Mouse (Mus musculus): ENCODE measurements at regions not wholly inside any gene's neighbourhood (a gene's known extent, or its start where the extent isn't known, plus 50 kb on each side); places are given as distances from the start of the nearest gene placed in this dataset.

DNA sequence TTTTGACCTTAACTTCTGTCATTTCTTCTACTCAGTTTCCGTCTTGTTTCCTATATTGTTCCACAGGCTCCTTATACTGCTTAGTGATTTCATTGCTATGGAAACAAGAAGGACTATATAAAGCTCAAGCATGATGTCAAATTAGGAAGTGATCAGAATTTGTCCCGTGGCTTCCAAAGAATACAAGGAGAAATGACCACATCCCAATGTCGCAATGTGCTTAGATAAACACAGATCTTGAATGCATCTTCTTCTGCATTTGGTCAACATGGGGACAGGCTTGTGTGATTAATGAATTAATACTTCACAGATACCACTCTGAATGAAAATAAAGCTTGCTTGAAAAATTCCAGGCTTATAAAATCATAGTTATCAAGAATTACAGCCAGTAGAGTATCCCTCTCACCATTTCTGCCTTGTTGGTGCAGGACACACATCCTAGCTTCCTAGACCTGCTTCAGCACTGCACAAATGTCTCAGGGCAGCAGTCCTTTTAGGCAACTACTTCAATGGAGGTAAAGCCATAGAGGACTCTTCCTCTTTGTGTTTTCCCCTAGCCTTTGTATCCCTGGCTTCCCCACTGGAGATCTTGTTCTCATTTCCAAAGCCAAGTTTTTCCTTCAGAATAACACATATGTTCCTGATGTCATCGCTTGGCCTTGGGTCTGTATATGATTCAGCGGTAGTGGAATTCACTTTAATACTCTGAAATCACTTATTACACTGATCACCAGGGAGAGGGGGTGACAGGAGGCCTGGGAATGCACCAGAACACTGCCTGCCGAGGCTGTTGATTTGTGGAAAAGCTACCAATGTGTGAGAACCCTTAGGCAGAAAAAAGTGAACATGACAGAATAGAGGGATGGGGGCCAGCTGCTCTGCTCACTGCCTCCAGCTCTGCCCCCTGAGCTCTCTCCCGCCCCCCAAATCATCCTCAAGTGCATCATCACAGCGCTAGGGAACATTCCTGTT lies 97.9 kb upstream of the Ccn6 start:
- TF ChIP-seq CTCF (IDR thresholded peaks at IDR 0.05; ENCODE audit: low read depth) (no peak), EP300 (IDR thresholded peaks at IDR 0.05; ENCODE audit: low read depth) (no peak)
- Histone ChIP-seq H3K4me2 (ENCODE audit: low read depth, low read length) (no peak overlapping the region), H3K4me1 (ENCODE audit: control insufficient read depth, insufficient read depth) (peaks cover 20% of the 10 kb centered on the region), H3K9ac (replicated peaks; ENCODE audit: low read depth, low read length) (no peak overlapping the region), H3K4me3 (ENCODE audit: low read depth, low read length) (no peak overlapping the region), H3K36me3 (replicated peaks; ENCODE audit: control insufficient read depth, insufficient read depth, low read length) (no peaks in the 10 kb centered on the region), H3K27me3 (ENCODE audit: control insufficient read depth, insufficient read depth, low read length) (no peaks in the 10 kb centered on the region), H3K27ac (ENCODE audit: low read depth) (peak overlapping the region; percentile 59), H3K9me3 (replicated peaks; ENCODE audit: control insufficient read depth, low read length) (no peaks in the 10 kb centered on the region)
- peak; percentile 63 for DNase-seq (ENCODE audit: low spot score)
- ATAC-seq (ENCODE audit: insufficient read depth, low read depth) = peak; percentile 65; the same call in 1 of the 2 replicates
- 58% methylated on average over 8 of the region's 8 CpGs for WGBS

DNA sequence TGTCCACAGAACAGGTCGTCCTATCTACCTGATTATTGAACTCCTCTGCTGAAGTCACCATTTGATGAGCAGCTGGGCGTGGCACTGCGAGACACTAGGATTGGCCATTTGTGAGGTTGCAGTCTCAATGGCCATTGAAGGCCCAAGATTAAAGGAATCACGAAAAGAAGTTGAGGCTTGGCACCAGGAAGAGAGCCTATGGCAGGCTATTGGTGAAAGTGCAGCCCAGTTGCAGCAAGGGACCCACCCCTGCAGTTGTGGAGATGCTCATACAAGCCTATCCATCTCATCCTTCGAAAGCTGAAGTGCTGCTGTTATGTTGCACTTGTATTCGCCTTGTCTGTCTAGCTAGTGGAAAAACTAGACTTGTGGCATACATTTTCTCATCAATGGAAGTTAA lies 96.5 kb upstream of the Ccn6 start:
- WGBS = 88% methylated on average over 6 of the region's 6 CpGs
- no peak for ATAC-seq (ENCODE audit: insufficient read depth, low read depth)
- no peak overlapping the region for H3K9ac ChIP-seq (replicated peaks; ENCODE audit: low read depth, low read length)

DNA sequence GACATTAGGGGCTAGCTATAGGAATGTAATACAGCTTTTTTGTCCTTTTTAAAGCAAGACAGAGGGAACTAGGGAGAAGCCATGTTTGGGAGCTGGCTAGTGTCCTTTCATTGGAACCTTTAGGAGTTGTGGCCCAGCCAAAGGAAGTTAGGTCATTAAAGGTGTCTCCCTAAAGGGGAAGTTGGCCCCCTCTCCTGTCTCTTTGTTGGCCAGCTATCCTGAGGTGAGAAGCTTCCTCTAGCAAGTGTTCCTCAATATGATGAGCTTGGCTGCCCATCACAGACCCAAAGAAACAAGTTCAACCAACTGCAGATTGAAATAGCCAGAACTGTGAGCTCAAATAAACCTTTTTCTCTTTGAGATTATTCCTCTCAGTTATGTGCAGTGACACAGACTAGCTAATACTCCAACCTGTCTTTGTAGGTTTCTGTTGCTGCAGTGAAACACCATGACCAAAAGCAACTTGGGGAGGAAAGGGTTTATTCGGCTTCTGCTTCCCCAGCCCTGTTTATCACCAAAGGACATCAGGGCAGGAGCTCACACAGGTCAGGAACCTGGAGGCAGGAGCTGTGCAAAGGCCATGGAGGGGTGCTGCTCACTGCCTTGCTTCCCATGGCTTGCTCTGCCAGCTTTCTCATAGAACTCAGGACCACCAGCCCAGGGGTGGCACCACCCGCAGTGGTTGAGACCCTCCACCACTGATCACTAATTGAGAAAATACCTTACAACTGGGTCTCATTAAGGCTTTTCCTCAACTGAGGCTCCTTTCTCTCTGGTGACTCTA lies 94.0 kb upstream of the Ccn6 start:
- DNase-seq (ENCODE audit: low spot score) = no peak
- WGBS = 97% methylated on average over 2 of the region's 2 CpGs

More for the DNA sequence above, 96.5 kb upstream of the Ccn6 start:
- Histone ChIP-seq H3K4me1 (ENCODE audit: control insufficient read depth, insufficient read depth) (peaks cover 14% of the 10 kb centered on the region), H3K27me3 (ENCODE audit: control insufficient read depth, insufficient read depth, low read length) (no peaks in the 10 kb centered on the region), H3K9me3 (replicated peaks; ENCODE audit: control insufficient read depth, low read length) (no peaks in the 10 kb centered on the region), H3K4me2 (ENCODE audit: low read depth, low read length) (no peak overlapping the region), H3K4me3 (ENCODE audit: low read depth, low read length) (no peak overlapping the region), H3K36me3 (replicated peaks; ENCODE audit: control insufficient read depth, insufficient read depth, low read length) (no peaks in the 10 kb centered on the region), H3K27ac (ENCODE audit: low read depth) (no peak overlapping the region)
- no peak for DNase-seq (ENCODE audit: low spot score)
- TF ChIP-seq EP300 (IDR thresholded peaks at IDR 0.05; ENCODE audit: low read depth) = no peak
- no peak for TF ChIP-seq CTCF (IDR thresholded peaks at IDR 0.05; ENCODE audit: low read depth)

DNA sequence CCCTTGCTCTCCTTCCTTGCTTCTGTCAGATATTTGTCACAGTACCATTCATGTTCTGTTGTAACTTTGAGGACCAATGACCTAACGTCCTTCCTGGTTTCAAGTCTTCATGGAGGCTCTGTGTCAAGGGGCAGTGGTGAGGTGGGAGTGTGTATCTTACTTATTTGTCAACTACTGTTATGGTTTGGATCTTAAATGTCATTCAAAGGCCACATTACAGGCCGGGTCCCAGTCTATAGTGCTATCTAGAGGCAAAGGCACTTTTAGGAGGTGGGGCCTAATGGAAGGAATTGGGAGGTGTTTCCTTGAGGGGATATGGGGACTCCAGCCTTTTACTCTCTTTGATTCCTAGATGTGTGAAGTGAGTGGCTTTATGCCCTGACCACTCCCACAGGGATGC lies 91.0 kb upstream of the Ccn6 start:
- Histone ChIP-seq H3K9me3 (replicated peaks; ENCODE audit: control insufficient read depth, low read length) (no peaks in the 10 kb centered on the region), H3K4me1 (ENCODE audit: control insufficient read depth, insufficient read depth) (no peaks in the 10 kb centered on the region), H3K4me2 (ENCODE audit: low read depth, low read length) (no peak overlapping the region), H3K9ac (replicated peaks; ENCODE audit: low read depth, low read length) (no peak overlapping the region), H3K27ac (ENCODE audit: low read depth) (no peak overlapping the region), H3K4me3 (ENCODE audit: low read depth, low read length) (no peak overlapping the region), H3K36me3 (replicated peaks; ENCODE audit: control insufficient read depth, insufficient read depth, low read length) (no peaks in the 10 kb centered on the region), H3K27me3 (ENCODE audit: control insufficient read depth, insufficient read depth, low read length) (no peaks in the 10 kb centered on the region)
- ATAC-seq (ENCODE audit: insufficient read depth, low read depth) (no peak), DNase-seq (ENCODE audit: low spot score) (no peak)
- 75% methylated on average over 2 of the region's 2 CpGs for WGBS
- TF ChIP-seq CTCF (IDR thresholded peaks at IDR 0.05; ENCODE audit: low read depth) = no peak
- TF ChIP-seq EP300 (IDR thresholded peaks at IDR 0.05; ENCODE audit: low read depth) = no peak

More for the DNA sequence above, 94.0 kb upstream of the Ccn6 start:
- no peaks in the 10 kb centered on the region for H3K9me3 ChIP-seq (replicated peaks; ENCODE audit: control insufficient read depth, low read length)
- no peaks in the 10 kb centered on the region for H3K27me3 ChIP-seq (ENCODE audit: control insufficient read depth, insufficient read depth, low read length)
- no peak overlapping the region for H3K9ac ChIP-seq (replicated peaks; ENCODE audit: low read depth, low read length)
- H3K4me1 ChIP-seq (ENCODE audit: control insufficient read depth, insufficient read depth) = peaks cover 3% of the 10 kb centered on the region; the same call in 1 of the 2 replicates
- H3K4me3 ChIP-seq (ENCODE audit: low read depth, low read length) = no peak overlapping the region
- no peak overlapping the region for H3K4me2 ChIP-seq (ENCODE audit: low read depth, low read length)
- no peak for ATAC-seq (ENCODE audit: insufficient read depth, low read depth)
- H3K36me3 ChIP-seq (replicated peaks; ENCODE audit: control insufficient read depth, insufficient read depth, low read length) = no peaks in the 10 kb centered on the region
- TF ChIP-seq EP300 (IDR thresholded peaks at IDR 0.05; ENCODE audit: low read depth) = no peak
- no peak for TF ChIP-seq CTCF (IDR thresholded peaks at IDR 0.05; ENCODE audit: low read depth)
- no peak overlapping the region for H3K27ac ChIP-seq (ENCODE audit: low read depth)

DNA sequence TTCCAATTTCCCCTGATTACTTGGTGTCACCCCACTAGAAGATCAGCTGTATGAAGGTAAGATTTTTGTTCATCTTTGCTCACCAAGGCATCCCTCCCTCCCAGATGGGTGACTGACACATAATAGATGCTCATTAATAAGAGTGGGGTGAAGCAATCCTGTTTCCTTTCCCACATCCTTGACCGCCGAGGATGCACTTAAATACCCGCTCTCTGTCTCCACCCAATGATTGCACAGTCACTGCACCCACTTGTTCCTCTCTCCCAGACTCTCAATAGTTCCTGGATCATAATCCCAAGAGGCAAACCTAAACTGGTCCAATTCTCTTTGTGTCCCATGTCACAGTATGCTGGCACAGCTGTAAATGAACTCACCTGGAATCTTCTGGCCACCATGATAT lies 86.4 kb upstream of the Ccn6 start:
- no peaks in the 10 kb centered on the region for H3K4me1 ChIP-seq (ENCODE audit: control insufficient read depth, insufficient read depth)
- H3K9me3 ChIP-seq (replicated peaks; ENCODE audit: control insufficient read depth, low read length) = no peaks in the 10 kb centered on the region
- ATAC-seq (ENCODE audit: insufficient read depth, low read depth) (no peak), DNase-seq (ENCODE audit: low spot score) (no peak)
- no peak overlapping the region for H3K4me3 ChIP-seq (ENCODE audit: low read depth, low read length)
- TF ChIP-seq CTCF (IDR thresholded peaks at IDR 0.05; ENCODE audit: low read depth) (no peak), EP300 (IDR thresholded peaks at IDR 0.05; ENCODE audit: low read depth) (no peak)
- no peaks in the 10 kb centered on the region for H3K27me3 ChIP-seq (ENCODE audit: control insufficient read depth, insufficient read depth, low read length)
- no peak overlapping the region for H3K4me2 ChIP-seq (ENCODE audit: low read depth, low read length)
- no peak overlapping the region for H3K27ac ChIP-seq (ENCODE audit: low read depth)
- WGBS = 83% methylated on average over 3 of the region's 3 CpGs
- no peaks in the 10 kb centered on the region for H3K36me3 ChIP-seq (replicated peaks; ENCODE audit: control insufficient read depth, insufficient read depth, low read length)
- no peak overlapping the region for H3K9ac ChIP-seq (replicated peaks; ENCODE audit: low read depth, low read length)

Data from heart, postnatal 0 days (tissue).